Mouse (Mus musculus): Measurements from ENCODE around the gene Akap1.

GRCm38 (mm10) chr11:88822526-88822925 lies 41.9 kb downstream of the Akap1 start:
- no peak for TF ChIP-seq POLR2A (IDR thresholded peaks at IDR 0.05; ENCODE audit: insufficient read depth, low read depth, low read length)
- TF ChIP-seq CTCF (IDR thresholded peaks at IDR 0.05): no peak

Measured in heart, adult 2 months (tissue).